Mouse (Mus musculus) liver, embryonic 14.5 days (tissue): ENCODE results near the gene Lamb1.

Experiments
- CTCF ChIP-seq: IDR thresholded peaks from 2 replicates; pipeline ENCODE4 v1.5.1; 2016; ENCODE audit warnings: antibody characterized with exemption, low read depth, control low read depth
- EP300 ChIP-seq: IDR thresholded peaks from 2 replicates; pipeline ENCODE4 v1.6.1; 2016; ENCODE audit warnings: antibody characterized with exemption, low read depth

DNA sequence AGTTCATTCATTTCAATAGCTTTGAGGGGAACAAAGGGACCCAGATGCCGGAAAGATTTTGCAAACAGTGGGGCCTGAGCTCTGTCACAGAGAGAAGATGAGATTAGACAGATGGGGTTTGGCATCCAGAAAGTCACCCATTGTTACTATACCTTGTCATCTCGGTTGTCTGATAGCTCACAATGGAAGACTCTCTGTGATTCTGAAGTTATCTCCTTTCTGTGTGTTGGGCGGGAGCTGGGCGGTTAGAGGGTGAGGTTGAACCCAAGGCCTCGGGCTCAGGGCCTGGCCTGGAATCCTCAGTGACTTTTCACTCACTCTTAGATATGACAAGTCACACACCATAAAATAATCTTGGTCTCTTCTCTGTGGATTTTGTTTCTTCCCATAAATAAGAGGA lies 5.7 kb downstream of the Lamb1 start:
- TF ChIP-seq EP300 = no peak
- TF ChIP-seq CTCF = no peak
